Comparison of ENCODE assay signal across 9 mouse cellular contexts in genomic region chr12:26068685-26069008, GRCm38 (mm10).
DNase-seq lines count a peak whose midpoint lies in the region; ATAC-seq and TF ChIP-seq lines count a peak whose summit lies in the region.
"Had no signal": no experiment of that assay in that cellular context is flagged by ENCODE, and none has a peak within 500 bp of the region (broad histone marks: within the 10 kb centered on the region; RNA-seq: fewer than 3 reads in every experiment).

No protein-coding gene starts in this region.

- TF ChIP-seq EP300 in liver, postnatal 0 days (IDR thresholded peaks at IDR 0.05; ENCODE audit: low read depth), result no peak

- no peak for ATAC-seq in heart, embryonic 13.5 days (ENCODE audit: extremely low read depth, insufficient number of reproducible peaks, low FRiP score, low TSS enrichment)
- peak; percentile 19; the same call in 1 of the 2 replicates for ATAC-seq in liver, postnatal 0 days
- ATAC-seq in cerebellum, adult (ENCODE audit: insufficient number of reproducible peaks, low FRiP score, low TSS enrichment), result no peak

- TF ChIP-seq CTCF in E14TG2a.4 (conservative IDR thresholded peaks at IDR 0.05; ENCODE audit: low read length), result no peak
- TF ChIP-seq CTCF in liver, postnatal 0 days (IDR thresholded peaks at IDR 0.05; ENCODE audit: low read depth), result no peak

- WGBS in heart, embryonic 13.5 days, result 40% methylated on average over 4 of the region's 4 CpGs
- WGBS in hindbrain, embryonic 10.5 days, result 38% methylated on average over 4 of the region's 4 CpGs
- WGBS in liver, postnatal 0 days (ENCODE audit: insufficient replicate concordance), result 18% methylated on average over 4 of the region's 4 CpGs

- no peak for DNase-seq in heart, postnatal 4 days
- DNase-seq in hindbrain, embryonic 10.5 days (ENCODE audit: low spot score), result no peak
- DNase-seq in liver, postnatal 0 days, result no peak
- no peak for DNase-seq in right cerebral cortex, adult 2 months (ENCODE audit: low spot score in 2 of 2)
- DNase-seq in adrenal gland, adult 2 months, result no peak

- peak overlapping the region; percentile 12 for H3K9ac ChIP-seq in heart, embryonic 13.5 days
- no peak overlapping the region for H3K9ac ChIP-seq in liver, postnatal 0 days (replicated peaks)

- H3K4me2 ChIP-seq in heart, embryonic 13.5 days, result peak overlapping the region; percentile 63
- H3K4me2 ChIP-seq in liver, postnatal 0 days (ENCODE audit: low read depth, low read length), result peak overlapping the region; percentile 59

- peak overlapping the region; percentile 27 for H3K4me3 ChIP-seq in heart, embryonic 13.5 days
- H3K4me3 ChIP-seq in E14TG2a.4 (replicated peaks; ENCODE audit: low read length), result peak overlapping the region; percentile 39
- H3K4me3 ChIP-seq in hindbrain, embryonic 10.5 days, result peak overlapping the region; percentile 46
- no peak overlapping the region; the same call in 1 of the 2 replicates for H3K4me3 ChIP-seq in liver, postnatal 0 days (ENCODE audit: low read depth, low read length)
- H3K4me3 ChIP-seq: myocyte had no signal

- peaks cover 16% of the 10 kb centered on the region; the same call in 1 of the 2 replicates for H3K27me3 ChIP-seq in heart, embryonic 13.5 days (replicated peaks)
- H3K27me3 ChIP-seq in E14TG2a.4 (ENCODE audit: insufficient read depth, low read length), result peaks cover 4% of the 10 kb centered on the region; the same call in 1 of the 2 replicates
- H3K27me3 ChIP-seq in hindbrain, embryonic 10.5 days (ENCODE audit: insufficient read depth, poor library complexity, severe bottlenecking), result peaks cover 22% of the 10 kb centered on the region
- H3K27me3 ChIP-seq in liver, postnatal 0 days (ENCODE audit: insufficient read depth, low read length), result no peaks in the 10 kb centered on the region

- H3K9me3 ChIP-seq in heart, embryonic 13.5 days, result no peaks in the 10 kb centered on the region
- no peaks in the 10 kb centered on the region for H3K9me3 ChIP-seq in E14TG2a.4 (ENCODE audit: low read length)
- no peaks in the 10 kb centered on the region for H3K9me3 ChIP-seq in hindbrain, embryonic 10.5 days
- H3K9me3 ChIP-seq in liver, postnatal 0 days (ENCODE audit: low read length), result no peaks in the 10 kb centered on the region

- no peaks in the 10 kb centered on the region for H3K36me3 ChIP-seq in heart, embryonic 13.5 days
- H3K36me3 ChIP-seq in E14TG2a.4 (ENCODE audit: insufficient read depth, low read length), result no peaks in the 10 kb centered on the region
- no peaks in the 10 kb centered on the region for H3K36me3 ChIP-seq in hindbrain, embryonic 10.5 days
- H3K36me3 ChIP-seq in liver, postnatal 0 days (replicated peaks; ENCODE audit: insufficient read depth, low read length), result no peaks in the 10 kb centered on the region

- peaks cover 8% of the 10 kb centered on the region for H3K4me1 ChIP-seq in heart, embryonic 13.5 days
- peaks cover 12% of the 10 kb centered on the region for H3K4me1 ChIP-seq in E14TG2a.4 (replicated peaks; ENCODE audit: low read depth, low read length)
- peaks cover 15% of the 10 kb centered on the region for H3K4me1 ChIP-seq in hindbrain, embryonic 10.5 days (replicated peaks)
- H3K4me1 ChIP-seq in liver, postnatal 0 days (ENCODE audit: insufficient read depth), result no peaks in the 10 kb centered on the region

- no peak overlapping the region for H3K27ac ChIP-seq in heart, embryonic 13.5 days (replicated peaks)
- peak overlapping the region; percentile 70 for H3K27ac ChIP-seq in hindbrain, embryonic 10.5 days
- H3K27ac ChIP-seq in liver, postnatal 0 days (ENCODE audit: low read depth), result 0 out of 2 replicates have a peak overlapping the region, but pooled peaks have one; percentile 19
